Mouse (Mus musculus) lung, adult 2 months (tissue): ENCODE measurements around the gene Specc1.

Experiments
- CTCF ChIP-seq: fragments of 200-500 bp; IDR thresholded peaks from 2 replicates; pipeline ENCODE4 v1.5.1; 2011; ENCODE audit warnings: mild to moderate bottlenecking, low read length, control low read depth; ENCODE audit not compliant: insufficient read depth
- POLR2A ChIP-seq: fragments of 200-500 bp; IDR thresholded peaks from 2 replicates; pipeline ENCODE4 v1.6.1; 2011; ENCODE audit warnings: low read depth, mild to moderate bottlenecking, control low read depth, low read length, borderline replicate concordance; ENCODE audit errors: extremely low read depth

- no peak for TF ChIP-seq CTCF
- TF ChIP-seq POLR2A = no peak
These were observed 196.5 kb downstream of the Specc1 start for GRCm38 (mm10) chr11:62153057-62153456.
